Mouse (Mus musculus) bone marrow, adult 2 months (tissue): ENCODE results near the gene Hist3h2a.

ENCODE experiments used
- CTCF ChIP-seq: fragments of 200-500 bp; IDR thresholded peaks from 2 replicates; pipeline ENCODE4 v1.5.1; 2011; ENCODE audit warnings: low read length, control low read depth; ENCODE audit not compliant: control insufficient read depth, insufficient read depth
- POLR2A ChIP-seq: fragments of 200-500 bp; IDR thresholded peaks from 2 replicates; pipeline ENCODE4 v1.6.1; 2011; ENCODE audit warnings: low read depth, mild to moderate bottlenecking, control low read depth, low read length, borderline replicate concordance; ENCODE audit not compliant: control insufficient read depth

DNA sequence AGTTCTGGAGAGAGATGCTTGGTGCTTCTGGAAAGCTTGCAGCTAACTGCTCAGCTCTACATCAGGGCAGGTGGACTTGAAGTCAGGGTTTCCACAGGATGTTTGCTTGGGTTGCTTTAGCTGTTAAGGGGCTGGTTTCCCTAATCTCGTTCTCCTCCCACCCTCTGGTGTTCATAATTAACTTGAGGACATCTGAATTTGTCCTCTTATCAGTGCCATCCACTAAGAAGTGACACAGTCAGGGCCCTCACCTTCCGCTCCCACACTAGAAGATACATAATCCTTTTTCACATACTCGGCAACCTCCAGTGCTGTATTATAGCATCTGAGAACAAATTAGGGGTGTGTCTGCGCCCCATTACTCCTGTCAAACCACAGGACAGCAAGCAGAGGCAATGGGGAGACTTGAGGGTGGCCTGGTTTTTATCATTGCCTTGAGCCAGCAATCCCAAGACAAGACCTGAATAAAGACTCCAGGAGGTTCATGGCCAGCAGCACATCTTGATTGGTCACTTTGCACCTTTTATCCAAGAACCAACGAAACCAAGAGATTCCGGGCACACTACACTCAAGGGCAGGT lies 38.7 kb downstream of the Hist3h2a start:
- no peak for TF ChIP-seq CTCF
- TF ChIP-seq POLR2A: no peak
